Mouse (Mus musculus) liver, adult 2 months (tissue): ENCODE measurements around the gene Borcs8.

ENCODE experiments used
- CTCF ChIP-seq: fragments of 200-500 bp; IDR thresholded peaks from 2 replicates; pipeline ENCODE4 v1.5.1; 2011; ENCODE audit warnings: low read depth, low read length, control low read depth
- POLR2A ChIP-seq: fragments of 200-500 bp; IDR thresholded peaks from 2 replicates; pipeline ENCODE4 v1.6.1; 2011; ENCODE audit warnings: low read length, control low read depth; ENCODE audit not compliant: insufficient read depth; ENCODE audit errors: extremely low read depth

DNA sequence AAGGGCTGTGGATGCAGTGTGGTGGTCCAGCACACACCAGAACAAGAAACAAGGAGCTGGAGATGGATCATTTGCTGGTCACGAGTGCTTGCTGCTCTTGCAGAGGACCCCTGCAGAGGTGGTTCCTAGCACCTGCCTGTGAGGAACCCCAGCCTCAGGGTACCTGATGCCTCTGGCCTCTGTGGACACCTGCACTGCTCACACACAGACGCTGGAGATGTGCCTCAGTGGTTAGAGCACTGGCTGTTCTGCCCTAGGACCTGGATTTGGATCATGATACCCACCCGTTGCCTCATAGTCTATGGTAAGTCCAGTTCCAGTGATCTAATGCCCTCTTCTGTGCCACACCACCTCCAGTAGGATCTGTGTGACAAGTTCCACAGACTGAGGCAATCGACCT, 2.7 kb upstream of the Borcs8 start:
- TF ChIP-seq POLR2A (no peak), CTCF (no peak)
